Mouse (Mus musculus): ENCODE measurements around the gene C2cd5. TPM values are rescaled to one million over a fixed set of nuclear protein-coding genes. Genes with fewer than 3 reads are reported as not detected.

The C2cd5 gene
- polyA plus RNA-seq, 1 experiment, result 16.7 TPM

DNA sequence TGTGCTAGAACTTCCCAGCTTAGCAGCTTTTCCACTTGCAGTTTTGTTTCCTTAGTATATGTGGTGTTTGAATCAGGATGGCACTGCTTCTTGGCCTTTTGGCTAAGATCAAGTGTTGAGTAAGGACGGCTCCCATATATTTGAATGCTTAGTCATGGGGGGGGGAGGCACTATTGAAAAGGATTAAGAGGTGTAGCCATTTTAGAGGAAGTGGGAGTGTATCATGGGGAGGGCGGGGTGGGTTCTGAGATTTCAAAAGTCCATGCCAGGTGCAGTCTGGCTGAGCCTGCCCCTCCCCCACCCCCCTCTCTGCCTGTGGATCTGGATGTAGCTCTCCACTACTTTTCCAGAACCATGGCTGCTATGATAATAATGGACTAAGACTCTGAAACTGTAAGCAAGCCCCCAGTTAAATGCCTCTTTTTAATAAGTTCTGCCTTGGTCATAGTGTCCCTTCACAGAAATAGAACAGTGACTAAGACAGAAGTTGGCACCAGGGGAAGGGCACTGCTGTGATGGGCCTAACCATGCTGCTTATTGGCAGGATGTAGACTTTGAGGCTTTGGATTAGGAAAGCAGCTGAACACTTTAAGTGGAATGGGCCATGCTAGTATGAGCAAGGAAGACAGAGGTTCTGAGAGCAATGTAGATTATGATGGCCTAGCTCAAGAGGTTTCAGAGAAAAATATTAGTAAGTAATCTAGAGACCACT, 15.5 kb downstream of the C2cd5 start:
- Histone ChIP-seq H3K4me3 (replicated peaks; ENCODE audit: extremely low read depth, low read depth, low read length) (no peak overlapping the region), H3K4me1 (ENCODE audit: control insufficient read depth, insufficient read depth, low read length) (peaks cover 2% of the 10 kb centered on the region; the same call in 1 of the 2 replicates)
- TF ChIP-seq POLR2A (IDR thresholded peaks at IDR 0.05; ENCODE audit: borderline replicate concordance, extremely low read depth, low read depth, low read length) (no peak), CTCF (IDR thresholded peaks at IDR 0.05; ENCODE audit: insufficient read depth, low read length) (no peak)
- WGBS, result 86% methylated on average over 2 of the region's 2 CpGs
- DNase-seq, result no peak

DNA sequence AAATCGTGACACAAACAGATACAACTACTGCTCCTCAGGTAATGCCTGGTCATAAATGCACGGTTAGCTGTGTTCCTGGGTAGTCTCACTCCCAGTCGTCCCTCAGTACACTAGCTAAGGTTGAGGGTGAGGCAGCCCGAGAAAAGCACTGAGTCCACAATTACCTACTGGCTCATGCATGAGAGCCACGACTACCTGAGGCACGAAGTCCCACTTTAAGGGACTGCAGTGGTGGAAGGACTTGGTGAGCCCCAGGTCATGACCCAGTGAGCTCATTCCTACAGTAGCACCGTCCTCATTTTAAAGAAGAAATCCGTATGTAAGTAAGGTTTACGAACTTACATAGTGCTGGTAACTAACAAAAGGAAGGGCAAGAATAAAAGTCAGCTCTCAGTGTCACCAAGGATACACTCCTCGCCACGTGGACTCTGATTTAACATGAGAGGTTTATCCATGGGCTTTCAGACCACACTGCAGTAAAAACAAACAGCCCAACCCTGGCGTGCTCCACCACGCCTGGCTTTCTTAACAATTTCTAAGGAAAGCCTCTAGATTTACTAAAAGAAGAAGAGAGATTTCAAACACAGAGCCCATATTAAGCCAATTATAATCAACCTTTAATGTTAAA, 18.3 kb downstream of the C2cd5 start:
- Histone ChIP-seq H3K4me1 (ENCODE audit: control insufficient read depth, insufficient read depth, low read length) (peaks cover 4% of the 10 kb centered on the region), H3K4me3 (replicated peaks; ENCODE audit: extremely low read depth, low read depth, low read length) (no peak overlapping the region)
- 79% methylated on average over 13 of the region's 13 CpGs for WGBS
- no peak for TF ChIP-seq POLR2A (IDR thresholded peaks at IDR 0.05; ENCODE audit: borderline replicate concordance, extremely low read depth, low read depth, low read length)
- TF ChIP-seq CTCF (IDR thresholded peaks at IDR 0.05; ENCODE audit: insufficient read depth, low read length), result no peak
- DNase-seq, result no peak

DNA sequence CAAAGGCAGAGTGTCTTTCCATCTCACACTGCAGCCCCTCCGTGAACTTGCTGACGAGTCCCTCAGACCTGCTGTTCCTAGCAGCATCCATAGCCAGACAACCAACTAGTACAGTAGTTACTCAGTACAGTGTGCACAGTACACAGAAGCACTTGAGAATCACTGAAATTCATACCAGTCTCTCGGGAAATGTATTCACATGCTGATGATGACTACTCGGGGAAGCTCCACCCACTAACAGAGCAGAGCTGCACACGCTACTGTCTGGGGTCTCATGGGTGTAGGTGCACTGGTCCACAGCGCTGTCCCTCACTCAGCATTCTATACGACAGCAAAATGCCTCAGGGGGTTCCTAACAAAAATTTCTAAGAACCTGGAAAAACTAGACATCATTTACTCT, 19.2 kb downstream of the C2cd5 start:
- Histone ChIP-seq H3K4me1 (ENCODE audit: control insufficient read depth, insufficient read depth, low read length) (peaks cover 4% of the 10 kb centered on the region), H3K4me3 (replicated peaks; ENCODE audit: extremely low read depth, low read depth, low read length) (no peak overlapping the region)
- no peak for TF ChIP-seq POLR2A (IDR thresholded peaks at IDR 0.05; ENCODE audit: borderline replicate concordance, extremely low read depth, low read depth, low read length)
- TF ChIP-seq CTCF (IDR thresholded peaks at IDR 0.05; ENCODE audit: insufficient read depth, low read length), result no peak
- DNase-seq, result no peak
- 76% methylated on average over 7 of the region's 7 CpGs for WGBS

DNA sequence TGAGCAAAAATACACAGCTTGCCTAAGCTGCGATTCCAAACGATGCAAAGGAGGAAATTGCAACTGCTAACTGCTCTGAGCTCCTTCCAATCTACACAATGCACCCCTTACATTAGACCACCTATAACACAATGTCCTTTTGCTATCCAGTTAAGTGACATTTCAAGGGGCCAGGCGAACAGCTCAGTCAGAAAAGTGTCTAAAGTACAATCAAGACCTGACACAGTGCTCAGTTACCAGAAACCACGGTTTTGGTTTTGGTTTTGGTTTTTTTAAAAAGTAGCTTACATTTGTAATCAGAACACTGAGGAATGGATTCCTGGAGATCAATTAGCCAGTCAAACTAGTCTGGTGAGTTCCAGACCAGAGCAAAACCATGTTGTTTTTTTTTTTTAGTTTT, 20.8 kb downstream of the C2cd5 start:
- TF ChIP-seq POLR2A (IDR thresholded peaks at IDR 0.05; ENCODE audit: borderline replicate concordance, extremely low read depth, low read depth, low read length) (no peak), CTCF (IDR thresholded peaks at IDR 0.05; ENCODE audit: insufficient read depth, low read length) (no peak)
- WGBS, result 64% methylated on average over 4 of the region's 4 CpGs
- peaks cover 6% of the 10 kb centered on the region for H3K4me1 ChIP-seq (ENCODE audit: control insufficient read depth, insufficient read depth, low read length)
- no peak for DNase-seq
- no peak overlapping the region for H3K4me3 ChIP-seq (replicated peaks; ENCODE audit: extremely low read depth, low read depth, low read length)

DNA sequence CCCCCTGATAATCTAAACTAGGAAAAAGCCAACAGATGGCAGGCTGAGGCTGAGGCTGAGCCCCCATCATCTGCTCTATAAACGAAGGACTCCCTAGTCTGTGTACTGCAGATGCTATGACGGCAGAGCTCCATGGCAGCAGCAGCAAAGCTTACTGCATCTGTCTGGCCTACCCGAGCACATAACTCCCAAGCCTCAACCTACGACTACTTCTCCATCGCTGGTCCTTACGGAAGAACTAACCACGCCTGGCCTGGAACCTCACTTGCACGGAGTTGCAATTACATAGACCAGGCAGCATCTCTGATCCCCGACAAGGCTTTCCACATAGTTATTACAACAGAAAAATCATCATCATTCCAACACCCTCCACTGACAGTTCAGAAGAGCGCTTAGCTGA, 23.5 kb downstream of the C2cd5 start:
- WGBS, result 81% methylated on average over 10 of the region's 10 CpGs
- H3K4me1 ChIP-seq (ENCODE audit: control insufficient read depth, insufficient read depth, low read length), result peaks cover 10% of the 10 kb centered on the region
- no peak for DNase-seq
- no peak overlapping the region for H3K4me3 ChIP-seq (replicated peaks; ENCODE audit: extremely low read depth, low read depth, low read length)
- no peak for TF ChIP-seq CTCF (IDR thresholded peaks at IDR 0.05; ENCODE audit: insufficient read depth, low read length)
- no peak for TF ChIP-seq POLR2A (IDR thresholded peaks at IDR 0.05; ENCODE audit: borderline replicate concordance, extremely low read depth, low read depth, low read length)

DNA sequence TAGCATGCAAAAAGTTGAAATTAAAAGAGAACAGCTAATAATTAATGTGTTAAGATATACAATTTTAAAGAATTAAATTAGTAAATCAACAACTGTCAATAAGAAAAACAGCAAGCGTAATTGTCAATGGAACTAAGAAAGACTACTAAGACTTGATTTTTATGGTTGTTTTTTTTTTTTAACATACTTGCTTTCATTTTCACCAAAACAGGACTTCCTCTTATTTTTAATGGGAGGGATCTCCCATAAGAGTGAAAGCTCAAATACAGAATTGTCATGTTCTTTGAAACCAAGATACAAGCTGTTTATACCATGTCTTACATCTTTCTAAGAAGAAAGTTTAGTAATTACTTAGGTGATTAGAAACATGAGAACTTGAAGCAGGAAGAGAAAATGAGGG, 26.0 kb downstream of the C2cd5 start:
- no peak for DNase-seq
- Histone ChIP-seq H3K4me1 (ENCODE audit: control insufficient read depth, insufficient read depth, low read length) (peaks cover 7% of the 10 kb centered on the region), H3K4me3 (replicated peaks; ENCODE audit: extremely low read depth, low read depth, low read length) (no peak overlapping the region)
- no peak for TF ChIP-seq POLR2A (IDR thresholded peaks at IDR 0.05; ENCODE audit: borderline replicate concordance, extremely low read depth, low read depth, low read length)
- no peak for TF ChIP-seq CTCF (IDR thresholded peaks at IDR 0.05; ENCODE audit: insufficient read depth, low read length)
- 81% methylated on average over 1 of the region's 1 CpGs for WGBS

DNA sequence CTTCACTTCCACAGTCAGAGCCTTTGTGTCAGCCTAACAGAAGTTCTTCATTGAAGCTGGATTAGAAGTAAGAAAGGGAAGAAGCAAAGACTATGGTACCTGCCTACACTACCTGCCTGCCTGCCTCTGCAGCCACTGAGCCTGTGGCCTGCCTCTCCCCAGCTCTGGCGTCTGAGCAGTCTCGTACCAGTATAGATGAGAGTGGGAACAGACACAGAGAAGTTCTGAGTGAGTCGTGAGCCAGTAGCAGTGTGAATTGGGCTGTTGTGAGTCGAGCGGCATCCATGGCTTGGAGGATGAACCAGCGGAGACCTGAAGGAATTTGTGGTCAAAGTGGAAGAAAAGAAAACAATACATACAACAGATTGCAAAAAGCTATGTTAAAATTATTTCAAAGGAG, 26.5 kb downstream of the C2cd5 start:
- DNase-seq, result no peak
- WGBS, result 83% methylated on average over 6 of the region's 6 CpGs
- no peak overlapping the region for H3K4me3 ChIP-seq (replicated peaks; ENCODE audit: extremely low read depth, low read depth, low read length)
- TF ChIP-seq POLR2A (IDR thresholded peaks at IDR 0.05; ENCODE audit: borderline replicate concordance, extremely low read depth, low read depth, low read length) (no peak), CTCF (IDR thresholded peaks at IDR 0.05; ENCODE audit: insufficient read depth, low read length) (no peak)
- peaks cover 6% of the 10 kb centered on the region; the same call in 1 of the 2 replicates for H3K4me1 ChIP-seq (ENCODE audit: control insufficient read depth, insufficient read depth, low read length)

DNA sequence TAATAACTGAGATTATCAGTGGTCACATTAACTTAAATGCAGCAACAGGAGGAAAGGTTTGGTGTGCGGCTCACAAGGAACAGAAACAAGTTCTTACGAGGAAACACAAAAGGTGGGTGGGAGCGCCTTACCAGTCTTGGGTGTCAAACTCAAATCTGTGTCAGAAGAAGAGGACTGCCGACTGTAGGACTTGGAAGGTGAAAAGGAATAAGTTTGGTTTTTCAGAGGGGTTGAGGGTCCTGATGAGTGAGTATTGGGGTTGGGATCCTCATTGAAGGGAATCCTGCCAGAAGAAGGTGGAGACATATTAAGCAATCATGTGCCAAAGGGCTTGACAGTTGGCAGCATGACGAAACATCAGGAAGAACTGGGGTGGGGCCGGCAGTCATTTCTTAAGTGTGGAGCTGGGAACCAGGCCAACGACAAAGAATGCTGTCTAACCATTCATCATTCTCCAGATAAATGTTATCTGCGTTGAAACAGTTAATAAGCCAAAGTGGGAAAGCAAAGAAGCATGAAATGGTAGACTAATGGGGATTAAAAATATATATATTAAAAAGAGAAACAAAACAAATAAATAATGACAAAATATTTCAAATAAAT, 27.4 kb downstream of the C2cd5 start:
- 31% methylated on average over 8 of the region's 8 CpGs for WGBS
- Histone ChIP-seq H3K4me1 (ENCODE audit: control insufficient read depth, insufficient read depth, low read length) (peaks cover 6% of the 10 kb centered on the region; the same call in 1 of the 2 replicates), H3K4me3 (replicated peaks; ENCODE audit: extremely low read depth, low read depth, low read length) (no peak overlapping the region)
- no peak for TF ChIP-seq CTCF (IDR thresholded peaks at IDR 0.05; ENCODE audit: insufficient read depth, low read length)
- no peak for TF ChIP-seq POLR2A (IDR thresholded peaks at IDR 0.05; ENCODE audit: borderline replicate concordance, extremely low read depth, low read depth, low read length)
- peak; percentile 31 for DNase-seq

DNA sequence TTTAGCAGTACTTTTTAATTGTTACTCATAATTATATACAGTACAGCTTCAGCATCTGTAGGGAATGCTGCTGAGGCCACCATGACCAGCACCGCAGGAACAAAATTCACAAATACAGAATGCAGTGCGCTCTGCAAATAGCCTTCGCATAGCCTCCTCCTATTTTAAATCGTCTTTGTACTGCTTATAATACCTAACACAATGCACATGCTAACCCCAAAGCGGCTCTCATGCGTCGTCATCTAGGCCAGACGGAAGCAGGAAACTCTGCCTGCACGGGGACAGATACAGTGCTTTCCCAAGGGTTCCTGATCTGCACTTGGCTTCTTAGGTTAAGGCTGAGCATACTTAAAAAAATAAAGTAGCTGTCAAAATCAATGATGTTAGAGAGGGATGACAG, 29.2 kb downstream of the C2cd5 start:
- DNase-seq, result no peak
- Histone ChIP-seq H3K4me3 (replicated peaks; ENCODE audit: extremely low read depth, low read depth, low read length) (no peak overlapping the region), H3K4me1 (ENCODE audit: control insufficient read depth, insufficient read depth, low read length) (0 out of 2 replicates have a peak, but pooled peaks cover 6% of the 10 kb centered on the region)
- WGBS, result 76% methylated on average over 9 of the region's 9 CpGs
- TF ChIP-seq POLR2A (IDR thresholded peaks at IDR 0.05; ENCODE audit: borderline replicate concordance, extremely low read depth, low read depth, low read length) (no peak), CTCF (IDR thresholded peaks at IDR 0.05; ENCODE audit: insufficient read depth, low read length) (no peak)

Data from lung, adult 2 months (tissue).